Mouse (Mus musculus) urinary bladder, adult 2 months (tissue): ENCODE data around the gene Timp4. TPM values are rescaled to one million over a fixed set of nuclear protein-coding genes. Genes with fewer than 3 reads are reported as not detected.
"Not testable (repeated sequence)": the region's sequence is repeated elsewhere in the genome, so short reads cannot be mapped to it uniquely, and the experiment has no call there.

ENCODE experiments used
- DNase-seq: peaks from one replicate; pipeline ENCODE4 v3.0.0; 2022; ENCODE audit warnings: low spot score
- polyA plus RNA-seq: library from polyadenylated mRNA; depleted of rRNA; stranded (reverse); fragments of >200 nt; gene quantifications from 2 replicates; pipeline ENCODE4 v1.2.3, GENCODE M21; 2012

The Timp4 gene
- polyA plus RNA-seq, 1 experiment, result 0.89 TPM

DNA sequence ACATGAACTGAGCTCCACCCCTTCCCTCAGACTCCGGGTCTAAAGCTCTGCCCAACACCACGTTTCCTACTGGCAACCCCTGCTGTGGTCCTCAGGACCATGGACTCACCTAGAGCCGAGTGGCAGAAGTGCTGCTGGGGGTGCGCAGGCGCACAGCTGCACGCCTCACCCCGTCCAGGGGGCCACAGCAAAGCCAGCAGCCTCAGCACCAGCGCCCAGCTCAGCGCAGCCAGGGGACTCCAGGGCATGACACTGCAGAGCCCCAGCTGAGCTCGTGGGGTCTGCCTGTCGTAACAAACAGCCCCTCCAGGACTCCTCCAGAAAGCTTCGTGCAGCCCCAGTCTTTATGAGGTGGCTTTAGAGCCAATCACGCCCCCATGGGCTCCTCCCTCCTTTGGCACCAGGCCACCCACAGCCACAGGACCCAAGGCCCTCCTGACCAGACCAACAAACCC, 447 bp downstream of the Timp4 start:
- DNase-seq, result no peak

DNA sequence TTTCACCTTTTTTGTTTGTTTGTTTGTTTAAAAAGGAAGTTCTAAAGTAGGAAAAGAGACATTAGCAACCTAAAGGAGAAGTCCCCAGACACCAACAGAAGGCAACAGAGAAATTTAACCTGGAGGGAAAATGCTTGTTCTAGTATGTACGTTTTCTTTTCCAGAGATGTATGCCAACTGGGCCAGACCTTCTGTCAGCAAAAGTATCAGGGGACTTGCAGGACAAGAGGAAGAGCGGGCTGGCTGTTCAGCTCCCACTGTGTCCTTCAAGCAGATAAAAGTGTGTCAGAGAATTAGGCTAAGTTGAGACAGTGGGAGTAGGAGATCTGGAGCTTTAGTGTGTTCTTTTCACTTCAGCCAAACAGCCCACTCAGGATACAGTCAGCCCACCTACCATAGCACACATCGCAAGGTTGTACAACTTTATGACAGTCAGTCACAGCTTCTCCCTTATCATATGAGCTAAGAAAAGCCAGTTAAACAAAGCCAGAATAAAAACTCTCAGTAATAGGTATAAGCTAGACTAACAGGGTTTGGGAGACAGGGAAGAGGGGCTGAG, 6.4 kb downstream of the Timp4 start:
- DNase-seq, result no peak

DNA sequence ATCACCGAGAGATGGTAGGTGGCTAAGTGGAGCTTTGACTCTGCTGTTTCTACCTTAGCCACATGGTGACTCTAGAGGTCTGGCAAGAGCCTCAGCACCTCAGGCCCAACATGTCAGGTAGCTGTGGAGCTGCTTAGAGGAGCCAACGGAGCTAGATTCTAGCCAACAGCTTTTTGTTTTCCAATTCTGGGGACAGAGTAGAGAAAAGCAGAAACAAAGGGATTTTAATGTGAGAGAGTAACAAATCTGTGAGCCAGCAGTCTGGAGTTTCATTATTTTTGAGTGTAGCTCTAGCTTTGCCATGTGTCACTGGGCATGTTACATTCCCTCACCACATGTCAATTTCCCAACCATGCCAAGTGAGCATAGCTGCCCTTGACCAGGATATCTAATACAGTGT, 7.8 kb downstream of the Timp4 start:
- DNase-seq, result no peak

DNA sequence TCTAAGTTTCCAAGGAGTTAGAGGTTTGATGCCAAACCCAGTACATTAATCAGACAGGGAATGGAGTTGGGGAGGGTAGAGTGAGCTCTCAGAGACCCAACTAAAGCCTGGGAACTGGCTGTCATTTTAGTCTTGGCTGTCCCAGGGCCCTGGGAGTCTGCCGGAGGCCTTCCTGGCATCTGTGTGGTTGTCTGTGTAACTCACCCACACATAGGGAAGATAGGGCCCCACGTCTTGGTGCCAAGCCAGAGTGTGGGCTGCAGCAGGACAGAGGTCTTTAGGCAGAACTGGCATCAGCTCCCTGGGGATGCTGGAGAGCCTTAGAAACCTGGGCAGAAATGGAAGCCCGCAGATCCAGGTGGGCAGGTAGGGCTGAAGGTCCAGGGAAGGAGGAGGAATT, 10.1 kb downstream of the Timp4 start:
- DNase-seq, result no peak

DNA sequence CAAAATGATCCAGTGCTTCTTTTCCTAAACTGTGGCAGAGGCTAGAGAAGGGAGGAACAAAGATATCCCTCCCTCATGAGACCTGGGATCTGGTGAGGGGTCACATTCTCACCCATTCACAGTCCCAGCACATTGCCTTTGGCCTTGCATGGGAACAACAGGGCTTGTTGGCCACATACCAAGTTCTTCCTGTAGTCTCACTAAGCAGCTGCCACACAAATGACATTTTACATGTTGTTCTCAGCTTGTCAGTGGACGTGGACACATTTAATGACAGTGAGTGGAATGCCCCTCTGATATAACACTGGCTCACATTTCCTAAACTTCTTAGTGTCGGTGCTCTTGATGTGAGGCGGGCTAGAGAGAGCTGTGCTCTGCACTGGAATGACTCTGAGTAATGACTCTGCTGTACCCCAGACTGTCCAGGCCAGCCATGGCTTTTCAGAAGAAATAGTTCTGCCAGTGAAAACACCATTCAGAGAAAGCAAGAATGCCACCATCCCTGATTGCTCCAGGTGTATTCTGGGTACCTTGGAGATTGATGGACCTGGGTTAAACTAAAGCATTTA, 10.8 kb downstream of the Timp4 start:
- no peak for DNase-seq

DNA sequence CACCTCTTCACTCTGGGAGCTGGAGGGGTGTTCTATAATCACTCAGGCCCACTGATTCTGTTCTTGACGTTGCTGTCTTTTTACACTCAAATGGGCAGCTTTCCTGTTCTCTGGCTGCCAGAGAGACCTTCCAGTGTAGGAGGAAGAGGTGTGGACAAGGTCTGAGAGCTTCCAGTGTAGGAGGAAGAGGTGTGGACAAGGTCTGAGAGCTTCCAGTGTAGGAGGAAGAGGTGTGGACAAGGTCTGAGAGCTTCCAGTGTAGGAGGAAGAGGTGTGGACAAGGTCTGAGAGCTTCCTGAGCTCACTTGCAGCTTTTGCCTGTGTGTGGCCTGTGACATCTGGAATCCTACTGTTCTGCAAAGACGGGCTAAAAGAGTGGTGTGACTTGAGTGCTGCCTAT, 11.6 kb downstream of the Timp4 start:
- not testable (repeated sequence) for DNase-seq

DNA sequence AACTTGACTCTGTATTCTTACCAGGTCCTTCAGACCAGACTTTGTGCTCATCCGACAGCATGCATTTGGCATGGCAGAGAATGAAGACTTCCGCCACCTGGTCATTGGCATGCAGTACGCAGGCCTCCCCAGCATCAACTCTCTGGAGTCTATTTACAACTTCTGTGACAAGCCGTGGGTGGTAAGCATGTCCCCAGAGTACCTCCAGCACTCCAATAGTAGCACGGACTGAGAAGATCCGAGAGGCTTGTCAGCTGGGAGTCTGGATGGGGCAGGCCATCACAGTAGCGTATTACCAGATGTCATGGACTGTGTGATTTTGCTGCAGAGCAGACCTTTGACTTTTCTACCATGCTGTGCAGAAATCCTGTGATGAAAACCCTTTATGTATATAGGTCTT, 12.7 kb downstream of the Timp4 start:
- DNase-seq, result no peak

DNA sequence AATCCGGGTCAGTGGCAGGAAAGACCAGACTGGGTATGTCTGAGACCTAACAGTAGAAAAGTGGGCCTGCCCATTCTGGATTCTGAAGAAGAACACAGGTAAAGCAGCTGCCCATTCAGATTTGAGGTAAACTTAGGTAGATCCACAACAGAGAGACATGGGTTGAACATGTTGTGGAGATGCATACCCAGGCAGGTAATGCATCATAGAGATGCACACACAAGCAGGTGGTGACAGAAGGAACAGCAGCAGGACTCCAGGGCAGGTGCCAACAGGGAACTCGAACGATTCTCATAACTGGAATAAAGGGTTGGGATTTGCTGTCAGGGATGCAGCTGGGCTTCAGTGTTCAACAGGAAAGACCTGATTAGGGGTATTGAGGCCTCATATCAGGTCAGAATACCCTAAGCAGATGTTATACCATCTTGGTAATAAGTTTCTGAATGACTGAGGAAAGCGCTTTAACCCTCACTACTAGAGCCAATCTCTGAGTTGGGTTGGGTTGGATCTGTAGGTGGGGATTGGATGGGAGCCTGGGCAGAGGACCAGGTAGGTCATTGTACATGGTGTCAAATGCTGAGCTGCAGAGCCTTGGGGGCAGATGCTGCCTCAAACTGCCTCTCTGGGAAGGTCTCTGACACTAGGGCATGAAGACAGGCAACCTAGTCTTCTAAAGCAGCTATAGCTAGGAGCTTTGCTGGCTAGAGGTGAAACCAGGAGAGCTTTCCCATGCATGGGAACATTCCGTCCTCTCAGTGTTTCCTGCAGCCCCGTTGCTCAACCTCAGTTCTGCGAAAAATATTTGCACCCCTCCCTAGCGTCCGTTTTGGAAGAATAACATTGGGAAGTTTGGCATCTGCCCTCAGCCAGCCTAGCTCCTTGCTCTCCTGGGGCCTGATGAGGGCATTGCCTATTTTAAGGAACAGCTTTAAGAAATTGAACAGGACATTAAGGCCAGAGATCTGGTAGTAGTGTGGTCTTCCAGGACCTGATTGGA, 13.7 kb downstream of the Timp4 start:
- DNase-seq, result no peak

DNA sequence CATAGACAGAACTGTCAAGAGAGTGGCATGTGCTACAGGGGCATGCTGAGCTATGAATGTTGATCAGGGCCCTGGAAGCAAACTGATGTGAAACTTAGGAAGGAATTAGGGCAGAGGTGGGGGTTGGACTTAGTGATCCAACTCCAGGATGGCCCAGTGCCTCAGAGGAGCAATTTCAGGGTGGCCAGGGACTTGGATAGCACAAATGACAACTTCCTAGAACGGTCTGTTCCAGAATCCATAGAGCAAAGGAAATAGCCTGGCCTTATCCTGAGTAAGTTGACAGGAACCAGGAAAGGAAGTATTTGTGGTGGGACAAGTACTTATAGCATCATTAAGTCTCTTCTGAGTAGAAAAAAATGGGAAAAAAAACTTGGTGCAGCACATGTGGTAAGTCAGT, 19.4 kb downstream of the Timp4 start:
- DNase-seq, result no peak

DNA sequence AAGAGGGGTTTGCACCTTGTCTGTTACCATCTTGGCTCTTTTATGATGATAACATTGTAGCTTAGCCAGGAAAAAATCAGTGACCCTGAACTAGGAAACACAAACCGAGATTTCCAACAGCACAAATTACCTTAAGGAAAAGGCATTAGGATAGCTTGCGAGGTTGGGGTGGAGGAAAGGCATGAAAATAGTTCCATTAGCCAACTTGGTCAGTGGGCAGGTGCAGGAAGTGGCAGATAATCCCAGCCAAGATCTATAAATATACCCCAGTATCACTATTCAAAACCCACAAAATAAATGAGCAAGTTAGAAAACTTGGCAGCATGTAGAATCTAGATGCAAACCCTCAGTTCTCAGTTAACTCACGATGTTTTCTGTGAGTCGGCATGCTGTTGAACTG, 20.2 kb downstream of the Timp4 start:
- DNase-seq, result no peak

DNA sequence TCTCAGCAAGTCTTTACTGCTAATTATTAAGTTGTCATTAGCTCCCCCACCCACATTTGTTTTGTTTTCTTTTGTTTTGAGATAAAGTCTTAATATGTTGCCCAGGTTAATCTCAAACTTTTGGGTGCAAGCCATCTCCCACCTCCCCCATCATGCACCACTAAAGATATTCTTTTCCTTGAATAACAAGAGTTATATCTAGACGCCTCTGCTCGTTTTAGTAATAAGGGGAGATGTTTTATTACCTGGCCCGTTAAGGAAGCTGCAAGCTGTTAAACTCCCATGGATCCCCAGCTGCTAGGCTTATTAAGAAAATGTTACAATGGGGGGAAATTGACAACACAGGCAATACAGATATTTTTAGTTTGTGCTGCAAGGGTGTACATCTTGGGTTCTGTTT, 21.4 kb downstream of the Timp4 start:
- no peak for DNase-seq

DNA sequence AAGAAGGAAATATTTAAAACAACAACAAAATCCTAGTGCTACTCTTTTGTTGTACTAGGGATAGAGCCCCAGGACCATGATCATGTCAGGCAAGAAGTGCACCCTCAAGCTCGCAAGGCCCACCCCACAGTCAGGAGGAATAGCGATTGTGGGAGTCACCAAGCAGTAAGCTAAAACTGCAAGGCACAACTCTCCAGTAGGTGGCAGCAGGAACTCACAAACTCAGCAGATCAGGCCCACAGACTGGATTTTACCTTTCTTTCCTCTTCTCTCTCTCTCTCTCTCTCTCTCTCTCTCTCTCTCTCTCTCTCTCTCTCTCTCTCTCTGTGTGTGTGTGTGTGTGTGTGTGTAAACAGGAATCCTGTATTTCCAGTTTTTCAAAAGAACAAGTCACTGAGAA, 24.5 kb downstream of the Timp4 start:
- peak; percentile 40 for DNase-seq

DNA sequence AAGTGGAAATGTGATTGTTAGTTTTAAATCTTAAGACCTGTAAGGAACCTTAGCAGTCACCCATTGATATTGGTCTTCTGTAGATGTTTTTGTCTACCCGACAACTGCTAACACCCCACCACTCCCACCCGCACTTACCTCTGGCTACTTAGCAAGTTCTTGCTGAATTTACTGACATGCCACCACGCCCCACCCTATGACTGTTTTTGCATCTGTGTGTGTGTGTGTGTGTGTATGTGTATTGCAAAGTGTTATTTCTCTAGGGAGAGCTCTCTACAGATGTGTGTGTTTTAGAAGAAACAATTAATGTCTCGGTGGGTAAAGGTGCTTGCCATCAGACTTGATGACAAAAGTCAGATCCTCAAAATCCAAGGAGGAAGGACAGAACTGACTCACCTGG, 25.0 kb downstream of the Timp4 start, which contains the start of gene Gm17482:
Gene Gm17482 (plus strand): TSS at position 301 of the 400 bp plus-strand sequence.
- DNase-seq, result no peak

DNA sequence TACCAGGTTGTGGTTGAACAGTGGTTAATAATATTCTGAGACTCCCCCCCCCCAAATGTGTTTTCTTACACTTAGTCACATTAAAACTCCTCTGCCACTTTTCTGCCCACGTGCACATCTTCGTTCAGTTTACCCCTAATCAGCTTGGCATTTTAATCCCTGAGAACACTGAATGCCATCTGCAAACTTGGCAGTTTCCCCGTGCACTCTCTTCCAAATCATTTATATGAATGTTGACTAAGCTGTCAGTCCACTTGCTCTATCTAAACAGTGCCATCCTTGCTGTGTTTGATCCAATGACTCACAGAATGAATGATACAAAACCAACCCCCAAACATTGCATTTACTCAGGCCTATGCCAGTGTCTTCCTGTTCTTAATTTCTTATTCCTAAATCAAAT, 26.5 kb downstream of the Timp4 start:
- no peak for DNase-seq

DNA sequence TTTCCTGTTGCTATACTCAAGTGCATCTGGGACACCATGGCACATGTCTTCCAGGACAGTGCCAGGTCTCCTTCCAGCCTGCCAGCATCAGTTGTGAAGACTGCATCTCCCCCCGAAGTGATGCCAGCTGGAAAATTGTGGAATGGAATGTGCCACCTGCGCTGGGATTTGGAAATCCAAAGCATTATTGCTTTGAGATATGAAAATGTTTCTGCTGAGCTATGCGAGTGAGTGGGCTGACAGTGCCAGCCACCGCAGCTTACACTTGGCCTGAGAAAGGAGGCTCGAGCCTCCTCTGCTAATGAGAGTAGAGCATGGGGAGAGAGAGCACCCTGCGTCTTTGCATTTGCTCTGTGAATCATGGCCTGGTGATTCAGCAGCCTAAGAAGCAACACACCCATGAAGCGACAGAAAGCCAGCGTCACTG, 30.8 kb downstream of the Timp4 start:
- no peak for DNase-seq

DNA sequence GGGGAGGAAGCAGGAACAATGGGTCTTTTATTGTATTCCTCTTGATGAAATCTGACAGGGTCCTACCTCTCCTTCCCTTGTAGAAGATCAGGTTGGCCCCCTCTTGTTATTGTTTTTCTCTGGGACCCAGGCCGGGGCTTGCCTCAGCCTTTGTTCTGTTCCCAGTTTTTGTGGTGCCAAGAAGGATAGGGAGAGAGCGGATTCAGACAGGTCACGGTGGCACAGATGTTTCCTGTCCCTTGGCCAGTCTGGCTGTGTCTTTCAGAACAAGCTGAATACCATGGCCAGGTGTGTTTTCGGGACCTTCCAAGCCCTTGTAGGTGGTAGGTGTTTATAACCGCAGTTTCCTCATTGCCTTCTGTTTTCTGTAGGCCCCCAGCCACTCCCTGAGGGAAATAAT, 38.9 kb downstream of the Timp4 start:
- no peak for DNase-seq

DNA sequence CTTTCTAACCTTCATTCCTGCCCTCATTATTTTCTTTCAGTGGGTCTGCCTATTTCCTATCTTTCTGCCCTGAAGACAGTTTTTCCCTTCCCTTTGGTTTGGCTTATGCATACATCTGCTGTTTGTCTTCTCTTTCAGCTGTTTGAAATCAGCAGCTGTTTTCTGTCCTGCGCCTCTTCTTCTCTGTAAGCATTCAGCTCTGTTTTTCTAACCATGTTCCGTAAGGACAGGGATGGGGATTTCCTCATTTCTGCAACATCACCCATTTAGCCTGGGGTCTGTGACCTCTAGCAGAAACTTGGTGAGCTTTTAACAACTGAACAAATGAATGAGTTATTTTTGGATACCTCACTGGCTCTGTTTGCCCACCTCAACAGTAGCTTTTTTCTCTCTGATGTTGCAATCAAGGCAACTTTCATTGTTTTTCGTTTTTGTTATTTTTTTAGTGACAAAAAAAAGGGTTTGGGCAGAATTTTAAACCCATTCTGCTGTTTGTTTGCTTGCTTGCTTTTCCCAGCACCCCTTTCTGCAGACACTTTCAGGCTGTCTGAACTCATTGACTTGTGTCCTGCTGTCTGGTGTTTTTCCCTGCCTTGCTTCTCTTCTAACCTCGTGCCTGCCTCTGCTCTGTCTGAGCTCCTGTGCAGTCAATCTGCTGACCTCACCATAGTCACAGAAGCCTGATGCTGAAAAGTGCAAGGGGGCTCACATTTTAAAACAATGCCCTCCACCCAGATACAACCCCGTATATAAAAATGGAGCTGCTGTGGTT, 39.7 kb downstream of the Timp4 start:
- no peak for DNase-seq

DNA sequence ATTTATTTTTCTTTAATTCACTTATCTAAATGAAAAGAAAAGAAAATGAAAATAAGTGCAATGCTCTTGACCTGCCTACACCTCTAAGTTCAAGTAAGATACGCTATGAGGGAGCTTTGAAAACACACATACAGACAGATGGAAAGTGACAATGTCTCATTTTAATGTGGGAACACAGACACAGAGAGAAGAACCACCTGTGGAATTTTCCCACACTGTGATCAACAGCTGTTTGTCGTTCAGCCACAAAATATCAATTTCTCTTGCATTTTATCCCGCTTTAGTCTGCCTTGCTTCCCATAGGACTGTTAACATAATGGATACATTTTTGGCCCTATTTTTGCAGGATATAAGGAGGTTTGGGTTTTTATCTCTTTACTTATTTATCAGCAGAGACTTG, 41.2 kb downstream of the Timp4 start:
- DNase-seq, result no peak

DNA sequence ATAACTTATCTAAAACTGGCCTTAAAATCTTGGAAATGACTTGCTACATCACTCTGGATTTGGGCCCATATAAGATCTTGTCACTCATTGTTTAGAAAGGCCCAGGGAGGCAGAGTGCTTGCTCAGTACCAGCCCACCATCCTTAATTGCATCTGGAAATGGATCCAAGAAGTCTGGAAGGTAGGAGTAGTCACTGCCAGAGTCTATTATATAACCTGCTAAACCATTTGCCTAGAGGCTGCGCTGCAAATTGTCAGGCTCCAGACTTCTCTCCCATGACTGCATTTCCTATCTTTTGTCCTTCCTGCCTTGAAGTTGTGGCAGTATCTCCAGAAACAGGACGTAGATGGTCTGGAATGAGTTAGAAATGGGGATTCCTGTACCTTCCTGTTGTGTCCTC, 41.8 kb downstream of the Timp4 start:
- DNase-seq, result no peak

DNA sequence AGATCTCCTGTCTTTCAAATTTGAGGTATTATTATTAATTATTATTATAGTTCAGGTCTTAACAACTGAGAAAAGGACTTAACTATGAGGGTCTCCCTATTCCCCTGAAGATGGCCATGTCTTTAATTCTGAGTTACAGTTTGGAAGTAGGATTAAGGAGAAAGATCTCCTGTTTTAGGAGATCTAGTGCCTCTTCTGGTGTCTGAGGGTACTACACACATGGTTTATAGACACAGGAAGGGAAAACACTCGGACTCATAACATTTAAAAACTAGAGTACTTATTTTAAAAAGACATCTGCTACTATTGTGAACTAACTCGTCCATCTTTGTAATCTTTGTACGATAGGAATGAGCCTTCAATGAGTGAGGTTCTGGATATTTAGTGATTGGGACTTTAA, 49.0 kb downstream of the Timp4 start:
- DNase-seq, result no peak

DNA sequence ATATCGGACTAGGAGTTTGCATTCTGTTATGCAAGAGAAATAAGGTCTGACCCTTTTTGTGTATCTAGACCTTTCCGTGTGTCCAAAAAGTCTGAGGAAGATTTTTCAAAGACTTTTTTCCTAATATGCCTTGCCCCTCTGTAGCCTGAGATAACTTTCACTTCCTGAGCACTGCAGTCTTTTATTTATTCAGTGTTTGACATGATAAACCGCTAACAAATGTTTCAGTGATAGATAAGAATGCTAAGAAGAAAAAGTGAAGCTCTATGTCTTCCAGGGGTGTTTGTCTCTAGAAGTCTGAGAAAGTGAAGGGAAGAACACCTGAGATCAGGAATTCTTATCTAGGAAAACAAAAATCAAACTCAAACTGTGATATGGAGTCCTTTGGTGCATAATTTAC, 51.3 kb downstream of the Timp4 start:
- no peak for DNase-seq
